Mouse (Mus musculus): ENCODE measurements around the gene Slit2.

DNA sequence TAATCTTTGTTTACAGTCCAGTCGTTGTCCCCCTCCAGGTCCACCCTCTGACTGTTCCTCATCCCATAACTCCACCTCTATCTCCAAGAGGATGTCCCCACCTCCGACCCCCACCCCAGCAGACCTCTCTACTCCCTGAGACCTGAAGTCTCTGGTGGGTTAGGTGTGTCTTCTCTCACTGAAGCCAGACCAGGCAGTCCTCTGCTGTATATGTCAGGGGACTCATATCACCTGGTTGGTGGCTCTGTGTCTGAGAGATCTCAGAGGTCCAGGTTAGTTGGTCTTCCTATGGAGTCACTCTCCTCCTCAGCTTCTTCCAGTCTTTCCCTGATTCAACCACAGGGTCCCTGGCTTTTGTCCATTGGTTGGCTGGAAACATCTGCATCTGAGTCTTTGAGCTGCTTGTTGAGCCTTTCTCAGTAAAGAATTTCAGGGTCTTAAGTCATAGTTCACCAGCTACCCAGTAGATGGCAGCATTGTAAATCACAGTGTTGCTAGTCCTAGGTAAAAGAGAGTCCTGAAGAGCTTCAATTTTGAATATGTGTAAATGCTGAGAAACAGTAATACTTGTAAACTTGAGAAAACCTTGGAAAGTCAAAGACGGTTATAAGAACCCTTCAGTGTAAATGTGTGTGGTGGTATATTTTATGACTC, 143.0 kb downstream of the Slit2 start:
- TF ChIP-seq CTCF (IDR thresholded peaks at IDR 0.05; ENCODE audit: low read depth, low read length) (no peak), POLR2A (IDR thresholded peaks at IDR 0.05; ENCODE audit: extremely low read depth, insufficient read depth, low read length) (no peak)
